Mouse (Mus musculus): Measurements from ENCODE around the gene Fap.

DNA sequence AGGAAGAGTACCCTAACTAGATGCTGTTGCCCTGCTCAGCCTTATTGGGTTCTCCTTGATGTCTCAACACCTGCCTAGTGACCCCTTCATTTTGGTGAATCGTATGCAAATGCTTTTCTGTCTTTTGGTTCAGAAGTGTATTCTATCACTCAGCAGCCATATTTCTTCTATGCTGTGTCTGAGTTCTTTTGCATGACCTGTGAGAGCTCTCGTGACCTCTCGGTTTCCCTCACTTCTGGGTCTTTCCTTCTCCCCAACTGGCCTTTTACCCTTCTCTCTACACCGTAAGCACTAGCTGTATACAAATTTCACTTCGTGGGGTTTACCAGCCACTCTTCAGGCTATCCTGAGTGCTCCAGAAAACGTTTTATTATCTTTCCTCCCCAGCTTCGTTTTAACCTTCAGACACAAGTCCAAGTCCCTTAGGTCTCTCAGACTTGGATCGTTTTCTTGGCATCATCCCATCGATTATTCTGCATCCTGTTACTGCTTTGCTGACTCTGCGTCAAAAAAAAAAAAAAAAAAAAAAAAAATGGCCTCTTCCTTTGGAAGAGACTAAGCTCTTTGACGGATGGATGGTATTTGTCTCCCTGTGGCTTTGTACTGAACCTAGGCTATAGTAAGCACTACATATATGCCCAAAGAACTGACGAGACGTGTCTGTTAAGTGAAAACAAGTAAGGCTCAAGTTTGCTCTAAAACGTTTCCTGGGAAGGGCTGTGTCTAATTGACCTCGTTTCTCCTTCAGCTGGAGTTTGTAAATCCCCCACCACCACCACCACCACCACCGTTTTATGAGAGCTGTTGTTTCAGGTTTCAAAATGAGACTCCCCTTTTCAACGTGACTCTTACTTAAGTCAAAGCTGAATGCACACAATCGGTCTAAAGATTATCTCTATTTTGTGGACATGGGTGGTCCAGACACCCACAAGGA, 114.4 kb downstream of the Fap start:
- TF ChIP-seq MAFK (IDR thresholded peaks at IDR 0.05; ENCODE audit: insufficient read depth, low read depth, low read length) (no peak), ZC3H11A (IDR thresholded peaks at IDR 0.05; ENCODE audit: borderline replicate concordance, low read depth, low read length) (no peak)
